Mouse (Mus musculus) lung, embryonic 16.5 days (tissue): ENCODE results near the gene Psmd4. TPM values are rescaled to one million over a fixed set of nuclear protein-coding genes. Genes with fewer than 3 reads are reported as not detected.

Experiments used
- ATAC-seq: fragments of 200-750 bp; cut with Nextera tagmentation; 2 replicates; pipeline ENCODE4 v1.8.0; 2017; ENCODE audit warnings: low read depth, mild to moderate bottlenecking, moderate library complexity
- H3K27ac ChIP-seq: fragments of 300-500 bp; sonication (generic); 2 replicates; pipeline ENCODE4 v1.5.1; 2014; ENCODE audit warnings: mild to moderate bottlenecking, control low read depth, low read length
- H3K27me3 ChIP-seq: fragments of 300-500 bp; sonication (generic); 2 replicates; pipeline ENCODE4 v1.6.1; 2014; ENCODE audit warnings: low read depth, low read length, mixed read lengths; ENCODE audit not compliant: control insufficient read depth, insufficient read depth
- H3K36me3 ChIP-seq: fragments of 300-500 bp; sonication (generic); 2 replicates; pipeline ENCODE4 v1.6.1; 2014; ENCODE audit warnings: low read length; ENCODE audit not compliant: control insufficient read depth, insufficient read depth
- H3K4me1 ChIP-seq: fragments of 300-500 bp; sonication (generic); replicated peaks from 2 replicates; pipeline ENCODE4 v1.6.1; 2014; ENCODE audit warnings: low read length, mixed read lengths; ENCODE audit not compliant: control insufficient read depth, insufficient read depth
- H3K4me2 ChIP-seq: fragments of 300-500 bp; sonication (generic); 2 replicates; pipeline ENCODE4 v1.6.1; 2014; ENCODE audit warnings: low read depth, low read length, control low read depth
- H3K4me3 ChIP-seq: fragments of 300-500 bp; sonication (generic); 2 replicates; pipeline ENCODE4 v1.5.1; 2014; ENCODE audit warnings: mild to moderate bottlenecking, low read length, control low read depth
- H3K9ac ChIP-seq: fragments of 300-500 bp; sonication (generic); 2 replicates; pipeline ENCODE4 v1.6.1; 2014; ENCODE audit warnings: low read length, control low read depth
- H3K9me3 ChIP-seq: fragments of 300-500 bp; sonication (generic); 2 replicates; pipeline ENCODE4 v1.6.1; 2016; ENCODE audit warnings: low read length; ENCODE audit not compliant: control insufficient read depth
- WGBS: fragments of 180-500 bp; shearing (Covaris S2); extraction: QIAGEN DNeasy Blood & Tissue Kit; methylation state at CpG from one replicate; pipeline ENCODE4 v1.1.7; 2014; 5-methylcytosine and 5-hydroxymethylcytosine counted together
- microRNA-seq: library from miRNA; unstranded; fragments of <30 nt; microRNA quantifications from one replicate; pipeline ENCODE4, GENCODE M21; 2016
- polyA plus RNA-seq: library from polyadenylated mRNA; unstranded; fragments of >200 nt; fragmentation: Nextera tagmentation; extraction: Ambion mirVana; gene quantifications from 2 replicates; pipeline ENCODE4 v1.2.1, GENCODE M21; 2015

The Psmd4 gene
- polyA plus RNA-seq, 1 experiment from 2014 or later = 224 TPM

GRCm38 (mm10) chr3:95002569-95002968 lies 39.8 kb downstream of the Psmd4 start:
- no peak overlapping the region for H3K9ac ChIP-seq
- ATAC-seq = no peak
- H3K36me3 ChIP-seq = peaks cover 47% of the 10 kb centered on the region
- H3K4me3 ChIP-seq = no peak overlapping the region
- H3K4me2 ChIP-seq = no peak overlapping the region
- WGBS = 85% methylated on average over 4 of the region's 4 CpGs
- H3K27ac ChIP-seq = no peak overlapping the region
- no peaks in the 10 kb centered on the region for H3K27me3 ChIP-seq
- H3K4me1 ChIP-seq = no peaks in the 10 kb centered on the region
- H3K9me3 ChIP-seq = no peaks in the 10 kb centered on the region

- 30% methylated on average over 2 of the region's 2 CpGs for WGBS
- Histone ChIP-seq H3K9ac (no peak overlapping the region), H3K9me3 (no peaks in the 10 kb centered on the region), H3K4me1 (no peaks in the 10 kb centered on the region), H3K27ac (no peak overlapping the region), H3K36me3 (peaks cover 40% of the 10 kb centered on the region), H3K4me3 (no peak overlapping the region), H3K4me2 (no peak overlapping the region), H3K27me3 (no peaks in the 10 kb centered on the region)
- ATAC-seq = 0 out of 2 replicates have a peak, but pooled peaks have one; percentile 17
Observed at GRCm38 (mm10) chr3:94996946-94997345, 45.5 kb downstream of the Psmd4 start.

- Histone ChIP-seq H3K4me1 (peaks cover 19% of the 10 kb centered on the region), H3K9ac (peak overlapping the region; percentile 33), H3K9me3 (no peaks in the 10 kb centered on the region), H3K4me3 (peak overlapping the region; percentile 9; the same call in 1 of the 2 replicates), H3K27me3 (no peaks in the 10 kb centered on the region), H3K4me2 (peak overlapping the region; percentile 30), H3K36me3 (peaks cover 15% of the 10 kb centered on the region), H3K27ac (peak overlapping the region; percentile 82)
- peak; percentile 86 for ATAC-seq
- 20% methylated on average over 9 of the region's 9 CpGs for WGBS
Observed at GRCm38 (mm10) chr3:94989159-94989761, 53.2 kb downstream of the Psmd4 start.

- Histone ChIP-seq H3K9me3 (no peaks in the 10 kb centered on the region), H3K36me3 (peaks cover 12% of the 10 kb centered on the region), H3K4me1 (peaks cover 19% of the 10 kb centered on the region), H3K4me3 (no peak overlapping the region), H3K27ac (no peak overlapping the region), H3K9ac (no peak overlapping the region), H3K4me2 (no peak overlapping the region), H3K27me3 (no peaks in the 10 kb centered on the region)
- ATAC-seq = no peak
Observed at GRCm38 (mm10) chr3:94987578-94987977, 54.8 kb downstream of the Psmd4 start.

GRCm38 (mm10) chr3:94985513-94985912 lies 56.9 kb downstream of the Psmd4 start:
- Histone ChIP-seq H3K9ac (no peak overlapping the region), H3K36me3 (peaks cover 14% of the 10 kb centered on the region), H3K27me3 (no peaks in the 10 kb centered on the region), H3K27ac (no peak overlapping the region), H3K9me3 (no peaks in the 10 kb centered on the region), H3K4me3 (no peak overlapping the region), H3K4me2 (no peak overlapping the region), H3K4me1 (peaks cover 19% of the 10 kb centered on the region)
- WGBS = 93% methylated on average over 2 of the region's 2 CpGs
- no peak for ATAC-seq

- Histone ChIP-seq H3K27me3 (no peaks in the 10 kb centered on the region), H3K27ac (no peak overlapping the region), H3K4me1 (peaks cover 12% of the 10 kb centered on the region), H3K4me3 (no peak overlapping the region), H3K9ac (no peak overlapping the region), H3K4me2 (no peak overlapping the region), H3K36me3 (peaks cover 15% of the 10 kb centered on the region), H3K9me3 (no peaks in the 10 kb centered on the region)
- WGBS = 85% methylated on average over 11 of the region's 11 CpGs
- ATAC-seq = no peak
Observed at GRCm38 (mm10) chr3:94984312-94984711, 58.1 kb downstream of the Psmd4 start.

Small RNA genes lying within 50 kb of the gene (microRNA-seq; reads per million reads assigned to microRNA genes)
- 1.2 reads per million for gene Mir7013

Other genes starting within 250 kb of the Psmd4 start
- 14.6 and 16.9 TPM in 2 replicates for gene Pogz, start 205.0 kb downstream of the Psmd4 start, polyA plus RNA-seq
- 306 and 339 TPM in 2 replicates for gene Psmb4, start 155.7 kb downstream of the Psmd4 start, polyA plus RNA-seq
- 341 and 430 TPM in 2 replicates for gene Selenbp1, start 109.6 kb downstream of the Psmd4 start, polyA plus RNA-seq
- gene Rfx5, start 88.5 kb downstream of the Psmd4 start, polyA plus RNA-seq = 8.9 and 10.0 TPM in 2 replicates
- gene Pi4kb, start 67.9 kb downstream of the Psmd4 start, polyA plus RNA-seq = 25.1 and 25.7 TPM in 2 replicates
- 23.3 and 23.6 TPM in 2 replicates for gene Zfp687, start 27.2 kb downstream of the Psmd4 start, polyA plus RNA-seq
- gene Pip5k1a, start 64.3 kb upstream of the Psmd4 start, polyA plus RNA-seq = 19.5 and 20.2 TPM in 2 replicates
- gene Vps72, start 68.4 kb upstream of the Psmd4 start, polyA plus RNA-seq = 152 and 156 TPM in 2 replicates
- 2.7 and 4.4 TPM in 2 replicates for gene Tmod4, start 81.9 kb upstream of the Psmd4 start, polyA plus RNA-seq
- 69.9 and 79.0 TPM in 2 replicates for gene Scnm1, start 91.4 kb upstream of the Psmd4 start, polyA plus RNA-seq
- 16.2 and 16.9 TPM in 2 replicates for gene Lysmd1, start 91.5 kb upstream of the Psmd4 start, polyA plus RNA-seq
- 4.0 and 5.4 TPM in 2 replicates for gene Tnfaip8l2, start 99.7 kb upstream of the Psmd4 start, polyA plus RNA-seq
- gene Sema6c, start 117.8 kb upstream of the Psmd4 start, polyA plus RNA-seq = 3.2 and 4.1 TPM in 2 replicates
- gene Gabpb2, start 175.3 kb upstream of the Psmd4 start, polyA plus RNA-seq = 10.0 and 10.2 TPM in 2 replicates
- gene Cdc42se1, start 186.1 kb upstream of the Psmd4 start, polyA plus RNA-seq = 118 and 123 TPM in 2 replicates
- 12.0 TPM in 2 replicates for gene Mllt11, start 189.6 kb upstream of the Psmd4 start, polyA plus RNA-seq
- gene Gm128, start 199.0 kb upstream of the Psmd4 start, polyA plus RNA-seq = 0.29 and 0.50 TPM in 2 replicates
- 4.6 and 5.7 TPM in 2 replicates for gene Bnipl, start 208.6 kb upstream of the Psmd4 start, polyA plus RNA-seq
- gene Mindy1, start 238.7 kb upstream of the Psmd4 start, polyA plus RNA-seq = 41.0 and 47.0 TPM in 2 replicates
- 23.2 and 23.9 TPM in 2 replicates for gene Prune1, start 239.5 kb upstream of the Psmd4 start, polyA plus RNA-seq